Mouse (Mus musculus) gastrocnemius, adult 8-10 months (tissue): ENCODE results near the gene E2f4. TPM values are rescaled to one million over a fixed set of nuclear protein-coding genes. Genes with fewer than 3 reads are reported as not detected.

Source experiments
- DNase-seq, 2 experiments: peaks; one replicate each; pipeline ENCODE4 v3.0.0; 2022; ENCODE audit warnings: low spot score in 2 of 2
- total RNA-seq, 4 experiments: library from RNA; stranded (reverse); gene quantifications; 2 replicates each; pipeline ENCODE4 v1.2.4; 2022

Gene E2f4
- 10 to 100 TPM; 28.1 to 37.8 (median 33.7) TPM for total RNA-seq

DNA sequence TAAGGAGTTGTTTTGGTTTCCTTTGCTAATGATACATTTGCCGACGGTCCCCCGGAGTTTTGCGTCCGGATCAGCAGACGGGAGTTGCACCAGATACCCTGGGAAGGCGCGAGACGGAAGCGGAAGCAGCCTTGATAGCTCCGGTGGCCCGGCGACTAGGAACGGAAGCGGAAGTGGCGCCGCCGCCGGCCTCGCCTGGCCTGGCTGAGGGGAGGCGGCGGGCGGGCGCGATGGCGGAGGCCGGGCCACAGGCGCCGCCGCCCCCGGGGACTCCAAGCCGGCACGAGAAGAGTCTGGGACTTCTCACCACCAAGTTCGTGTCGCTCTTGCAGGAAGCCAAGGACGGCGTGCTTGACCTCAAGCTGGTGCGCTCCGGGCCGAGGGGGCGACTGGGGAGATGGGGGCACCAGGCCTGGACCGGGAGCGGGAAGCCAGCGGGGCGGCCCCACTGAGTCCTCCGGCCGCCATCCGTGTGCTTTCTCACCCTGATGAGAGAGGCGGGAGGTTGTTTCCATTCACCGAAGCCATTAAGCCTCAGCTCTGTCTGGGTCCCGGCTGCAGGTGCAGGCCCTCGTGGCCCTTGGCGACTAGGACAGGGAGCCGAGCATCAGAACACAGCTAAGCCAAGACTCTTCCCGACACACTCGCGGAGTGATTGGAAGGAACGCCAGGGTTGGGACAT, at the start of gene E2f4:
Gene E2f4 (plus strand): TSS at position 153 of the 682 bp plus-strand sequence.
- peak; percentile 82 to 89 for DNase-seq

DNA sequence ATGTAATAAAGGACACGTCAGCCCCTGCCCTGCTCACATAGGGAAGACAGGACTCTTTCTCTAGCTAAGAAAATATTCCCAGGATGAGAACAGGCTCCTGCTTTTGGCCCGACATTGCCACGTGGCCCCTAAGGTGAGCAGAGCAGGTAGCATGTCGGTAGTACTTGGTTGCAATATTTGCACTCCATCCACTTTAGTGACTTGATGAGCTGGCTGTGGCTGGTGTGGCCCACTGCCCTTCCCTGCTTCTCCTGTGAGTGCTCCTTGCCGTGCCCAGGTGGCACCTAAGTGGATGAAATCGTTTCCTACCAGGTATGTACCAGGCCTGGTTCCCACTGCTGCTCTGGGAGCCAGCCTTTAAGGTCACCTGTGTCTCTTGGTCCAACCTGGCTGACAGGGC, 45.5 kb upstream of the E2f4 start:
- DNase-seq = no peak

DNA sequence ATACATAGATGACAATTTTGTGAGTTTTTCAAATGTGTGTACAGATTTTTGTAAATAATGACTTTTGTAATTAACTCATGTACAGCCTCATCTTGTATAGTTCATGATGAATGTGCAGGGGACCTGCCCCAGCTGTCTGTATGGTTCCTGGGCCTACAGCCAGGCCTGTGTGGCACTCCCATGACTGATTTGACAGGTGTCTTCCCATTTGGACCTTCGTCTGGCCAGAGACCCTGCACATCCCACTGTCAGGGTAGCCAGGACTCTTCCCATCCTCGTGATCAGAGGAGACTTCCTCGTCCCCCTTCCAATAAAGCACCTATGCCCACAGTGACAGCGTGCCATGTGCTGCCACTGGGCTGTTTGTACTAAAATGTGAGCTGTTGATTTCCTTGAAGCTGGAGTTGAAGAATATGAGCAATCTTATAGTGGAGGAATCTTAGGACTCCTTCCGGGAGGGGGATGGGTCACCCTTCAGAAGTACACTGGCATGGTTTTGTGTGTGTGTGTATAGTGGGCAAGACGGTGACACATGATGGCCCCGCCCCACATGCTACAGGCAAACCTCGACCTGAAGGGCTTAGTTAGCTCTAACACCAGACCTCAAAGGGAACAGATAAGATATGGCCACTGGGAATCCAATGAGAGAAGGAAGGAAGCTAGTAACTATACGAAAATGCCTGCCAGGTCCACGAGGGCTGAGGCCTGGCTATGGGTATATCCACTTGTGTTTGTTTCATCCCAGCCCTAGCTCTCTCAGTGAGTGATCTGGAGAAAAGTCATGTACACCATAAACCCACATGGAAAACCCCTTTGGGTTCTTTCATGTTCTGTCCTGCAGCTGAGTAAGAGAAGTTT, 44.6 kb upstream of the E2f4 start:
- no peak for DNase-seq

DNA sequence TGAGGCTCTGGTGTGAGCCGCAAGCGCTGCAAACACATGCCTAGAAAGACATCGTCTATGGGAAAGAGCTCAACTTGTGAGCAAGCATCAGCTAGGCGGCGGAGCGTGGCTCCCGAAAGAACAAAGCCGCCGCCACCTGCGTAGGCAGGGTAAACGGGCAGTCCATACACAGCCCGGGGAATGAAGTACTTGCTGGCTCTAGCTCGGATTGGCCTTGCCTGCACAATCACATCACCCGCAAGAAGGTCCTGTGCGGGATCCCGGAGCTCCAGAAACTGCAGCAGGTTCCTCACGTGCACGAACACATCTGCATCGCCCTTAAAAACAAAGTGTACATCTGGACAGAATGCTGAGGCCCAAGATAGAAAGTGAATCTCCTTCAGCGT, 43.7 kb upstream of the E2f4 start:
- no peak for DNase-seq

DNA sequence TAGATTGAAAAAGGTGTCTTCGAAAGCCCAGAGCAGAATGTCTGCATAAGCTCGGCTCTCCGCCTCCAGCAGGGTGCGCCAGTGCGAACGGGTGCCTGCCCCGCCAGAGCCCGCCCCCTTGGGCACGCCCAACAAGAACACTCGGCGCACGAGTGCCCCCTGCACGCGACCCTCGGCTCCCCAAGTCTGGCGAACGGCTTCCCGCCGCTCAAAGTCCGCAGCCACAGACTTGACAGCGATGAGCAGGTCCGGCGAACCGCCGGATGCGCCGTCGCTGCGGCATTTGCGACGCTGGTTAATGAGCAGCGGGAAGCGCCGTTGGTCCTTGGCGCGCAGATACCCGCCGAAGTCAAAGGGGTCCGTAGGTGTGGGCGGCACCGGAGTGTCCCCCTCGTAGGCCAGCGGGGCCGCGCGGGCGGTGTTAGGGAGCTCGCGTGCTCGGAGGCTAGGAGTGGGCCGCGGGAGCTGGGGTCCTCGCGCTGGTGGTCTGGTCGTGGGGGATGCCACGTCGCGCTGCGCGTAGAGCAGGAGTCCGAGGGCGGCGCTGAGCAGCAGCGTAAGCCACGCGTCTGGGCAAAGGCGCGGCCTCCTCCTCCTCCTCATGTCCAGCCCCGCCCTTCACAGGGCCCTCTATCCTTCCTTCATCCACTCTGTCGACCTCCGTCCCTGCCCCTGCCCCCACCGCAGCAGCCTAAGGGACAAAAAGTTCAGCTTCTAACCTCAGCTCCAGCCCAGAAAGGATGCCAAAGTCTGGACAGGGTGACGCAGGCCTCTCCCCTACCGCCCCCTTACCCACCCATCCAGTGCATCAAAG, 43.1 kb upstream of the E2f4 start:
- DNase-seq = peak; percentile 82 to 83

DNA sequence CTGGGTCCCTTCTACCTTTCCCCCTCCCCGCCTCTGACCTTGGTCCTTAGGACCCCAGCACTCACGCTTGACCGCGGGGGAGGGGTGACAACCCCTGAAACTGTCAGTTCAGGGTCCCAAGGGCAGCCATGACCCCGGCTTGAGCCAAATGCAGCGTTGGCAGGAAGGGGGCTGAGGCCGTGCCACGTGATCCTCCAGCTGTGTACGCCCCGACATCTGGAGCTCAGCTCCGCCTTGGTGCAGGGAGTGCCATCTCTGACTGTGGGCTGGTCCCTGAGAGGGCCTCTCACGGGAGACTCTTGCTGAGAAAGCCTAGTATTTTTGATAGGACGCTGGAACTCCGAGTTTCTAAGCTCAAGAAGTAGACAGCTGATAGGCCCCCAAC, 42.5 kb upstream of the E2f4 start, which contains the start of gene B3gnt9:
Gene B3gnt9 (minus strand): TSS at position 188 of the 385 bp plus-strand sequence.
- DNase-seq = peak; percentile 74 to 78

DNA sequence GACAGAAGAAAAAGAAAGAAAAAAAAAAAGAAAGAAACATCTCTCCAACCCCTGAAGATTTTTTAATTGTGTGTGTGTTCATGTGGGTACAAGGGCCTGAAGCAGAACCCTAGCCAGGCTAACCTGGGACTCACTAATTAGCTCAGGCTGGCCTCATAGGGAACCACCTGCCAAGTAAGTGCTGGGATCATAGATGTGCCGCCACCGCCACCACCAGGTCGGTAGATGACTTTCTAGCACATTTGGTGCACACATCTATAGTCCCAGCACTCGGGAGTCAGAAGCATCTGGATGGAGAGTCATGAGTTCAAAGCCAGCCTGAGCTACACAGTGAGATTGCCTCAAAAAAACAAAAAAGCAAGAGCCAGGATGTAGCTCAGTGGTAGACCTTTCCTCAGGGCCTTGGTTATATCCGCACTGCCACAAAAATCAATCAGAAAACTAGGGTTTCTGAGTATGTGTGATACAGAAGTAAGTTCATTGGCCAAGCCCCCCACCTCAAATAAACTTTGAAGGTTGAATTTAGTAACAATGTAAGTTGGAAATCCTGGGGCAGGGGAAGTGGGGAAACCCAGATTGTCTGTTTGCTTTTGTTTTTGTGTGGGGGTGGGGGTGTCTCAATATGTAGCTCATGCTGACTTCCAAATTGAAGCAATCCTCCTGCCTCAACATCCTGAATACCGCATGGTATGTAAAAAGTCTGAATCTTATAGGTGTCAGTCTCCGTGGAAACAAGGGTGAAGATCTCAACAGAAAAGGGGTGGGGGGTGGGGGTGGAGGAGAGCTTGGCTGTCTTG, 39.9 kb upstream of the E2f4 start:
- no peak for DNase-seq

DNA sequence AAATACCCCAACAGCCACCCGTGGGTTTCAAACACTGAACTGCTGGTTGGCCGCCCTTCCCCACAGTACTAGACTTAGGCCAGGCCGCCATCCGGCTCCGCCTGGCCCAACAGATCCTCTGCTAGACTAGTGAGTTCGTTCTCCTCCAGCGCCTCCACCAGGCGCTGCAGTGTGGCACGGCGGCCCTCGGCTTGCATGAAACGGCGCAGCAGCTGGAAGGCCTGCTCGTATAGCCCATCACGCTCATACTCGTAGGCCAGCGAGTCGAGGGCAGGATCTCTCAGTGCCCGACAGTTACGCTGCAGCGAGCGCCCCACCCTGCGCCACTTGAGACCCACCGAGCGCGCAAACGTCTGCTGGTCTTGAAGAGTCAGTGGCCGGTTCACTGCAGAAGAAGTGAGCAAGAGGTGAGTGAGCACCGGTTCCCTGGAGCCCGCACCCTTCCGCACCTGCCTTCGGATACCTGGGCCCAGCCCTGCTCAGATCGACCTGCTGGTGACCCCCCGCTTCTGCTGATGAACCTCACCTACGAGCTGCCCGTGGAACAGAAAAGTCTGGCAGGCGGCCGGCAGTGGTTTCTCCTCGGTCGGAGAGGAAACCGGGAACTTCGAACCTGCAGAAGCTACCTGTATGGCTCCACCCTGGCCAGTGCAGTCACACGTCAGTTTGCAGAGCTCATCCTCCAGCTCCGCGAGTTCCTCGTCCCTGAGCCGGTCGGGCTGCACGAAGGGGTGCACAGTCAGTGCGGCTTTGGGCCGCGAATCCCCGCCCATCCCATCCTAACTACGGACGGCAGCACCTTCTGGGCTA, 38.3 kb upstream of the E2f4 start:
- no peak for DNase-seq

DNA sequence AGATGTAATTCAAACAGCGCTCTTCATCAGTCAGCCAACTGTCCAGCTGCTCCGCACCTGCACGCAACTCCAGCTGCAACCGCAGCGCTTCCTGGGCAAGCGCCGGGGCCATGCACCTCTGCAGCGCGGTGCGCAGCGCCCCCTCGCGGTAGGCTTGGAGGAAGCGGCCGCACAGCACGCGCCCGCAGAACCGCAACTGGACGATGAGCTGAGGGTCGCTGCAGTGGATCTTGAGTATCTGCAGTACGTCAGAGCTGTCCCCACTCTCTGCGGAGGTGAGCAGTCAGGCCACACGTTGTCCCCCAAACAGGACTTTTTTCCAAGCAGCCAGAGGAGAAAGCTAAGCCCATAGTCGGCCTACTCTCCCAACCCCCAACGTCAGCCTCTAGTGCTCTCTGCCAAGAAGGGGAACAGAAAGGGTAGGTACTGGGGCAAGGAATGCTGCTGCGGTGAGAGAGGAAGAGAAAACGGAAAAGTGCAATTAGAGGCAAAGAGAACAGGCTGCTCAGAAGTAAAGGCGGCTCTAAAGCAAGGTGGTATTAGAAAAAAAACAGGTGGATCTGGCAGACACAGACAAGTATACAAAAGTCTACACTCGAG, 37.6 kb upstream of the E2f4 start:
- peak in 1 of 2 experiments; percentile 46 for DNase-seq

DNA sequence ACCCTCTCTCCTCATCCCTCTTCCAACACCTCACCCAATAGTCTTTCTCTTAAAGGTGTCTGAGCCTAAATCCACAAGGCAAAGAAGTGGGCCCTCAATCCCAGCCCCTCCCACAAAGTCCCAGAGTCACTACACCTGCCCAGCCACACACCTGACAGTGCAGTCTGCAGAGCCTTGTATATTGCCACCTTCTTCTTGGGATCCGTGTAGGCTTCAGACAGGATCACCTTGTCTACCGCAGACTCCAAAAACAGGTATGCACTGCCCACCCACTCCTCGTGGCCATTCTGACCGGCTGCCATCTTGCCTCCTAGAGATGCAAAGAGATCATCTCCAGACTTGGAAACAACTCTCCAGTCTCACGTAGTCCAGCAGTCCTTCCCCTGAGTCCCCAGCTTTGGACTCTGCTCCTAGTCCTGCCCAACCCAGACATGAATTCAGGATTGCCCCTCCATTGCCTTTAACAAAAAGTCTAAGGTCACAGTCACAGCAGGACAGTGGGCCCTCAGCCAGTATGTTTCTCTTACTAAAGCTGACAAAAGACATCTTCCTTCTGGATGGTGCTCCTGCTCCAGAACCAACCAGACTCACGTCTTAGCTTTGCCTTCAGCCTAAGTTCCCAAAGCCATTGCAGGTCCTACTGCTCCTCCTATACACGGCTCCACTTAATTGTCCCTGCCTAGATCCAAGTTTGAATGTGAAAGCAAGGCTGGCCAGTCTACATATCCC, 36.9 kb upstream of the E2f4 start:
- no peak for DNase-seq

DNA sequence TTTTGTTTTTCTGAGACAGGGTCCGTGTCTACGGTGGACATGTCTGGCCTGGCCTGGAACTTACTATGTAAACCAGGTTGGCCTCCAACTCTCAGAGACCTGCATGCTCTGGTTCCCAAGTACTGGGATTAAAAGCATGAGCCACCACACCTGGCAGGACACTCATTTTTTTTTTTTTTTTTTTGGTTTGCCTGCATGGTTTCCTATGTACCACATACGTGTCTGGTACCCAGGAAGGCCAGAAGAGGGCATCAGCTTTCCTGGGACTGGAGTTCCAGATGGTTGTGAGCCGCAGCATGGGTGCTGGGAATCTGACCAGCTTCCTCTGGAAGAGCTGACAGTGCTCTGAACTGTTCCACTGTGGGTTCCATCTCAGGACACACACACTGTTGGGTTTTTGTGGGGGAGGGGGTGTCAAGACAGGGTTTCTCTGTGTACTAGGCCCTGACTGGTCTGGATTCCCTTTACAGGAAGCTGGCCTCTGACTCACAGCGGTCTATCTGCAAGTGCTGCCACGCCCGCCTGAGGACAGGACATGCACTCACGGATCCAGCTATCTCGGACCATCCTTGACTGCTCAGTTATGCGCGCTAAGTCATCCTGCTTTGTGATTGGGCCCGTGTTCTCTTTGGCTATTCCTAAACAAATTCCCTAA, 36.0 kb upstream of the E2f4 start:
- no peak for DNase-seq

DNA sequence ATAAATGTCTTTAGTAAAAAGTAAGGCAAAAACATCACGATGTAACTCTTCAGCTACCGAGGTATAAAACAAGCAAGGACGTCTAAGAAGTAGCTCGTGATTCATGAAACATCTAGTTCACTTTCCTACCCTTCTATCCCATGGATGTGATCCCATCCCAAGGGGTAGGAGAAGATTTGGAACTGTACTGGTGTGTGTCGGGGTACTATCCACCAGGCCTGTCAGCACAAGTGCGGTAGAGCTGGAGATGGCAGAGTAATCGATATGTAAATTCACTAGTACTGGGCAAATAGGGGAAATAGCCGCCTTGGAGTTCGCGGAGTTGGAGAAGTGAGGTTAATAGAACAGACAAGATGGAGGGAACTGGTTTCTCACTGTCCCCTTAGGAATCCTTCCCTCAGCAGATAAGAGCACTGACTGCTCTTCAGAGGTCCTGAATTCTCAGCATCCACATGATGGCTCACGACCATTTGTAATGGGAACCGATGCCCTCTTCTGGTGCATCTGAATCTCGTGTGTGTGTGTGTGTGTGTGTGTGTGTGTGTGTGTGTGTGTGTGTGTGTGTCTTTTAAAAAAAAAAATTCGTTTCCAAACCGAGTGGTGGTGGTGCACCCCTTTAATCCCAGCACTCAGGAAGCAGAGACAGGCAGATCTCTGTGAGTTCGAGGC, 34.1 kb upstream of the E2f4 start:
- DNase-seq = no peak

DNA sequence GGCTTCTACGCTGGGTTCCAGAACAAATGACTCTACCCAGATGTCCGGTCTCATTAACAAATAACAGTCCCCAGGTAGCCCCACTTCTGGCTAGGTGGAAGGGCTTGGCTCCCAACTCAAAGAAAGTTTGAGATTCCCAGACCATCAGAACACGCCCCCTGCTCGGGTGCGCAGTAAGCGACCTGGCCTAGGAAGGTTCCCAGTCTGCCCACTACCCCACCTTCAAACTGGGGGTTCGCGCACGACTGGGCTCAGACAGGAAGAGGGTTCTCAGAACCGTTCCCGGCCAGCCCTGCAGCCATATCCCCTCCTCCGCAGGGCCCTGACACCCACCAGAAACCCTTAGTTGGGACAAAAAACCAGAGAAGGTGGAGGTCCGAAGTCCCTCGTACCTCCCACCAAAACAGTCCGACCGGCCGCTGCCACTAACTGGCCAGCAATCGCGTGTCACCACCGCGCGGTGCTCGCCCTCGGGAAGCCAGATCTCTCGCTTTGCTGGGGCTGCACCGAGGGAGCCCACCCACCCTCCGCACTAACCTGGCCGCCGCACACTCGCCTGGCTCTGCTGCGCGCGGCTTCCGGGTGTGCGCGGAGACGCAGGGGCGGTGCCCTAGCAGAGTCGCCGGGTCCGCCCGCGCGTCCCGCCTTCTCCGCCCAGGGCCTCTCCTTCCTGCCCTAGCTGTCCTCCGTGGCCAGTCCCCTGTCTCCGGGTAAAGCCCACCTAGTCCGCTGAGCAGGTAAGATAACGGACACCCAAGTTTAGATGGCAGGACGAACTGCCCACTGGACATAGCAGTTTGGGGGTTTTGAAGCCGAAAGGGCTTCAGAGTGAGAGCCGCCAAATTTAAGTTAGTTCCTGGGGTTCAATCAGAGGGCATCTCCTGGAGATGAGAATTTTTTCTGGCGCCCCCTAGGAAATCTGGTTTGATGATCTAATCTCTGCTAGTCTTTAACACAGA, 33.2 kb upstream of the E2f4 start, which contains the start of the genes Tradd and Fbxl8:
Gene Tradd (minus strand): TSS at position 586 of the 959 bp plus-strand sequence.
Gene Fbxl8 (plus strand): TSS at position 625 of the 959 bp plus-strand sequence.
- DNase-seq = peak; percentile 52 to 57

DNA sequence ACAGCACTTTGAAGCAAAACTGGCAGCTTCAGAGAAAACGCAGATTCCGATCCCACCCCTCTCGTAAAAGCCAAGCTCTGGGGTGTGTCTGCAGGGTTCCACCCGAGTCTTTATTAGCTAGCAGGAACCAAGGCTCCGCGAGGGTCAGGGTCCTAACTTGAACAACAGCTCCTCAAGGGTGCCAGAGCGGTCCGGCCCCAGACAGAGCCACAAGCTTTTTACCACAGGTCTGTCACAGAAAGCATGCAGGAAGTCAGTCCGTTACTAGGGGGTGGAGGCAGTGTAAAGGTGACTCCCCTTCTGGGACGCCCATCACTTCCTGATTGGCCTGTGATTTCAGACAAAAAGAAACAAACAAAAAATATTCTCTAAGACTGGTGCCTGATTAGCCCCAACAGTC, 32.3 kb upstream of the E2f4 start:
- DNase-seq = no peak

DNA sequence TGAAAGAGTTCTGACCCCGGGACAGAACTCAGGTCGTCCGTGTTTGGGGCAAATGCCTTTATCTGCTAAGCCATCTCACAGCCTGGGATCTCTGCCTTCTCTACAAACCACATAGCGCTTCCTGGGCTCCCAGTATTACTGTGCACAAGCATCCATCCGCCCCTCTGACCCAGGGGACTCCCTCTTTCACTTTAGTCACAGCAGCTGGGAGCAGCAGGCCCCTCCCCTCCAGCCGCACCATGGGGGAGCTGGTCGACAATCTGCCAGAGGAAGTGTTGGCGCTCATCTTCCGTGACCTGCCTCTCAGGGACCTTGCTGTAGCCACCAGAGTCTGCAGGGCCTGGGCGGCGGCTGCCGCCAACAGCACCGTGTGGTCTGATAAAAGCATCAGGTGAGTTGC, 30.7 kb upstream of the E2f4 start:
- DNase-seq = no peak

DNA sequence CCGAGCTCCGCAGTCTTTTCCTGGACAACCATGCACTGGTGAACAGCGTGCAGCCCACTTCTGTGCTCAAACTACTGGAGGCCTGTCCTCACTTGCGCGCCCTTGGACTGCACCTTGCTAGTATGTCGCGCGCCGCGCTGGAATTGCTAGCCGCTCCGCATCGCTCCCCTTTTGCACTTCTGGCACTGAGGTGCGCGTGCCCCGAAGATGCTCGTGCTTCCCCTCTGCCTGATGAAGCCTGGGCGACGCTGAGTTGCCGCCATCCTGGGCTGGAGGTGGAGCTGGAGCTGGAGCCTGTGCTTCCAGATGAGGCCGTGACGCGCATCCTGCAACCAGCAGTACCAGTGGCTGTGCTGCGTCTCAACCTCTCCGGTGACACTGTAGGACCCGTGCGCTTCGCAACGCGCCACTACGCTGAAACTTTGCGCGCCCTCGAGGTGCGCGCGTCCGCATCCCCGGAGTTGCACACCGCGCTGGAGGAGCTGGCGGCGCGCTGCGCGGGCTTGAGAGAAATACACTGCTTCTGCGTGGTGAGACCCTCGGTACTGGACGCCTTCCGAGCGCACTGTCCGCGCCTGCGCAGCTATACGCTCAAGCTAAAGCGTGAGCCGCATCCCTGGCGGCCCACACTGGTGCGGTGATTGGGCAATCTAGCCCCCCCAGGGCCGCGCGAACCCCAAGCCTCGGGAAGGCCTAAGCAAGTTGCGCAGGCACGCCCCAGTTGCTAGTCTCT, 29.0 kb upstream of the E2f4 start:
- DNase-seq = no peak
